Mouse (Mus musculus): ENCODE measurements around the gene Reck. TPM values are rescaled to one million over a fixed set of nuclear protein-coding genes. Genes with fewer than 3 reads are reported as not detected.

The Reck gene
- polyA plus RNA-seq (2015; fragmentation: Nextera tagmentation; extraction: Ambion mirVana), result 5.6 and 5.7 TPM in 2 replicates

DNA sequence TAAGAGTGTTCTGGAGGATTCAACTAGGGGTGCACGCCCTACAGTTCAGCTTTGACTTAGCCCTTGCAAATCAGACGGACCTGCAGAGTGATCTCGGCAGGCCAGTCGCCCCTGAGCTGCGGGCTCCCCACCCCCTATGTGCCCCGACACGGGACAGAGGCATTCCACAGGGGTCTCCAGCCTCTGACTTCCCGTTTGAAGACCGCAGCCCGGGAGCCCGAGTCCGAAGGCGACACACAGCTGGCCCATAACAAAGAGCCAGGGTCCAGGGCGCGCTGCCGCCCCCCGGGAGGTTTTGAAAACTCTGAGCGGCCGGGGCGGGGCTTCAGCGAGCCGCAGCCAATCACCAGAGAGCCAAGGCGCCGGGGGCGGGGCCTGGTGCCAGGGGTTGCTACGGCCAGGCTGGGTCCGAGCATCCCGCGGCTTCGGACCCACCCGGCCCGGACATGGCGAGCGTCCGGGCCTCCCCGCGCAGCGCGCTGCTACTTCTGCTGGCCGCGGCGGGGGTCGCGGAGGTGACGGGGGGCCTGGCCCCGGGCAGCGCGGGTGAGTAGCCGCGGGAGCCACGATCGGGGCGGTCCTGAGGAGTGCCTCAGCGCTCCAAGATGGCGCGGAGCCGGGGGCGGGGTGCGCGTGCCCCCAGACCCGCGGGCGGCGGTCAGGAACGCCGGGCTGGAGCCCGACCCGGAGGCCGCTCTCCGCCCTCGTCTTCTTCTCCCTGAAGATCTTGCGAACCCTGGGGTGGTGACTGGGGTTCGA, at the start of gene Reck:
TSS of gene Reck (plus strand) at position 371 of the 759 bp plus-strand sequence.

DNA sequence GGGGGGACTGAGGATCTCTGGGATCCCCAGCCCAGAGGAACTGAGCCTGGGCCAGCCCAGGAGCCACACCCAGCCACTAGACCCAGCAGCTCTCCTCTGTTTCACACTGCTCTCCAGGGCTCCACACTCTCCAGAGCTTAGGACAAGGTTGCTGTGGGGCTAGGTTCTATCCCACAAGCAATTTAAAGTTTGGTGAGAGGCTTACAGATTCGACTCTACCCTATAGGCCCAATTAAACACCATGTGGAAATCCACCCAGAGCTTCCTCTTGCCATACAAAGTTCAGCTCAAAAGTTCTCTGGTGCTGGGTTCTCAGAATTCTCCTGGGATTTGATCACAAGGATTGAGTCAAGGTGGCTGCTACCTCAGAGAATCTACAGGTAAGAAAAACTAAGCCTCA, 35.2 kb upstream of the Reck start, which contains the start of gene Olfr157:
TSS of gene Olfr157 (minus strand) at position 101 of the 400 bp plus-strand sequence.

DNA sequence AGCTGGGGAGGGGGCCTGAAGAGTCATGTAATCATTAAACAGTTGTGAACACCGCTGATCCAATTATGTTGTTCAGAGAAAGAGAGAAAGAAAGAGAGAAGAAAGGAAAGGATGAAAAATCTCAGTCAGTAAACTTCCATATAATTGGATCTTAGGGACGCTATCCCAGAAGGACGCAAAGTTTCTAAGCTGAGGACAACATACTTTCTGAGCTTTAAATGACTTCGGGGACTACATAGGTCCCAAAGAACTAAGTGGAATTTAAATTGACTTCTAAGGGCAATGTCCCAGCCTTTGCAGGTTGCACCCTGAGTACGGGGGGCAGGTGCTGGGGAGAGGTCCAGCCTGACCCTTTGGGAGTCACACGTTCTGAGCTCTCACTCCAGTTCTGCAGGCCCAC, 24.1 kb upstream of the Reck start, which contains the start of gene Olfr155:
TSS of gene Olfr155 (plus strand) at position 301 of the 400 bp plus-strand sequence.

GRCm38 (mm10) chr4:43957292-43957845, 82.0 kb downstream of the Reck start, which contains the start of gene Glipr2:
Gene Glipr2, plus strand, starts transcription at chr4:43957401.

DNA sequence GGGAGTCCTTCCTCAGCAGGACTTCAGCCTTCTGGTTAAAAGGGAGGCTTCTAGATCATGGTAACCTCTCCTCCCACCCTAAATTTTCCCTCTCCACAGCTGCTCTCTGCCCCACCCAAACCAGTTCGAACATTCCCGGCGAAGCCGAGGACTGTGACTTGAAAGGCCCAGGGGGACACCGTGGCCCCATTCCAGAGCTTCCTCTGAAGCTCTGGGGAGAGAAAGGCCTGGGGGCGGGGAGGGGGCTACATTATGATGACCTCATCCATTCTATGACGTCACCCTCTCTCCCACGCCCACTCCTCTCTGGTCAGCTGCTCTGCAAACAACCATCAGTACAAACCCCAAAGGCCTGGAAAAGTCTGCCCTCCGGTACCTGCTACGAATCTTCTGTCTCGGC, 107.9 kb downstream of the Reck start, which contains the start of gene Ccin:
TSS of gene Ccin (plus strand) at position 303 of the 400 bp plus-strand sequence.

Other genes with a start within 250 kb of the Reck start
- 10.6 and 12.2 TPM in 2 replicates for gene Npr2, start 243.6 kb upstream of the Reck start, polyA plus RNA-seq (2015; fragmentation: Nextera tagmentation; extraction: Ambion mirVana)
- gene Spag8, start 221.9 kb upstream of the Reck start, polyA plus RNA-seq (2015; fragmentation: Nextera tagmentation; extraction: Ambion mirVana), result 5.6 and 5.7 TPM in 2 replicates
- 88.3 and 108 TPM in 2 replicates for gene Hint2, start 219.1 kb upstream of the Reck start, polyA plus RNA-seq (2015; fragmentation: Nextera tagmentation; extraction: Ambion mirVana)
- 10.1 and 10.2 TPM in 2 replicates for gene Tmem8b, start 206.6 kb upstream of the Reck start, polyA plus RNA-seq (2015; fragmentation: Nextera tagmentation; extraction: Ambion mirVana)
- 1.6 and 2.0 TPM in 2 replicates for gene Fam221b, start 206.4 kb upstream of the Reck start, polyA plus RNA-seq (2015; fragmentation: Nextera tagmentation; extraction: Ambion mirVana)
- not detected in 2 replicates for gene Olfr70, start 174.7 kb upstream of the Reck start, polyA plus RNA-seq (2015; fragmentation: Nextera tagmentation; extraction: Ambion mirVana)
- gene Olfr71, start 165.3 kb upstream of the Reck start, polyA plus RNA-seq (2015; fragmentation: Nextera tagmentation; extraction: Ambion mirVana), result not detected in 2 replicates
- 1.1 and 1.3 TPM in 2 replicates for gene Hrct1, start 148.3 kb upstream of the Reck start, polyA plus RNA-seq (2015; fragmentation: Nextera tagmentation; extraction: Ambion mirVana)
- 0.14 and 0.17 TPM in 2 replicates for gene Spaar, start 145.5 kb upstream of the Reck start, polyA plus RNA-seq (2015; fragmentation: Nextera tagmentation; extraction: Ambion mirVana)
- not detected in 2 replicates for gene Olfr159, start 104.5 kb upstream of the Reck start, polyA plus RNA-seq (2015; fragmentation: Nextera tagmentation; extraction: Ambion mirVana)
- gene Olfr156, start 51.6 kb upstream of the Reck start, polyA plus RNA-seq (2015; fragmentation: Nextera tagmentation; extraction: Ambion mirVana), result not detected in 2 replicates
- gene Olfr157, start 35.3 kb upstream of the Reck start, polyA plus RNA-seq (2015; fragmentation: Nextera tagmentation; extraction: Ambion mirVana), result not detected in 2 replicates
- not detected in 2 replicates for gene Olfr155, start 24.0 kb upstream of the Reck start, polyA plus RNA-seq (2015; fragmentation: Nextera tagmentation; extraction: Ambion mirVana)
- 27.7 and 29.2 TPM in 2 replicates for gene Glipr2, start 81.9 kb downstream of the Reck start, polyA plus RNA-seq (2015; fragmentation: Nextera tagmentation; extraction: Ambion mirVana)
- not detected in 2 replicates for gene Ccin, start 108.0 kb downstream of the Reck start, polyA plus RNA-seq (2015; fragmentation: Nextera tagmentation; extraction: Ambion mirVana)
- gene Clta, start 128.9 kb downstream of the Reck start, polyA plus RNA-seq (2015; fragmentation: Nextera tagmentation; extraction: Ambion mirVana), result 395 and 409 TPM in 2 replicates
- 25.2 and 28.5 TPM in 2 replicates for gene Gne, start 208.6 kb downstream of the Reck start, polyA plus RNA-seq (2015; fragmentation: Nextera tagmentation; extraction: Ambion mirVana)